Mouse (Mus musculus) CD8-positive naive resting alpha-beta T cell, adult 2 months (primary cell): ENCODE results near the gene Hivep1.
A peak's percentile ranks its signal among the peaks of the same experiment; 100 is the strongest.

Source experiments
- DNase-seq, 2 experiments: peaks; one replicate each; pipeline ENCODE4 v3.0.0; 2022; ENCODE audit warnings: low read depth in 2 of 2, low spot score in 2 of 2

The Hivep1 gene

DNA sequence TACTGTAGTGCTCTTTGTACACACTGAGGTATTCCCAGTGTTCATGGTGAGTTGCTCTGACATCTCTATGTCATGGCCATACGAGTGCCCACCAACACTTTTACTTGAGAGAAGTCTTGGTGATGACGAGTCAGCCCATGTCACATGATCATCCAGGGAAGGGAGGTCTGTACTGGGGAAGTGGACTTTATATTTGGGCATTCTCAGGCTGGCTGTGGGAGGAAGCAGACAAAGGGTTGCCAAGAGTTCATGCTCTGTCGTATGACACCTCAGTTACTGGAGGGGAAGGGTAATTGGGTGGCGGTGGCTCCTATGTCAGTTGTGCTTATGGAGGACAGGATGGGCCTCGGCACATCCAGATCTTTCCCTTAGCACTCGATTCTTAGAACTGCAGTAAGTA, 21.5 kb downstream of the Hivep1 start:
- no peak for DNase-seq

DNA sequence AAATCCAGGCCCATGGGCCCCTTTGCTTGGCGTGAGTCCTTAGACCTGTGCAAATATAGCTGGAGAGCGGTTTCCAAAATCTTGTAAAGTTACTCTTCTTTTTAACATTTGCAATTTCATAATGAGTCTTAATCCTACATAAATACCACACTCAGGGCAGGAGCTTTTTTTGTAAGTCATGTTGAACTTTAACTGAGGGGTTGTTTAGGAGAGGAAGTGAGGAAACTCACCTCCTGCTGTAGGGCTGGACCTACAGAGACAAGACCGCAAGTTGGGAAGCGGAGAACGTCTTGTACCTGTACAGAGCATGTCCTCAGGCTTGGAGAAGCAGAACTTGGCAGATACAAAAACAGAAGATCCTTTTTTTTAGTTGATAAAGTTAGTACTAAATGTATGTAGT, 23.7 kb downstream of the Hivep1 start:
- DNase-seq: no peak

DNA sequence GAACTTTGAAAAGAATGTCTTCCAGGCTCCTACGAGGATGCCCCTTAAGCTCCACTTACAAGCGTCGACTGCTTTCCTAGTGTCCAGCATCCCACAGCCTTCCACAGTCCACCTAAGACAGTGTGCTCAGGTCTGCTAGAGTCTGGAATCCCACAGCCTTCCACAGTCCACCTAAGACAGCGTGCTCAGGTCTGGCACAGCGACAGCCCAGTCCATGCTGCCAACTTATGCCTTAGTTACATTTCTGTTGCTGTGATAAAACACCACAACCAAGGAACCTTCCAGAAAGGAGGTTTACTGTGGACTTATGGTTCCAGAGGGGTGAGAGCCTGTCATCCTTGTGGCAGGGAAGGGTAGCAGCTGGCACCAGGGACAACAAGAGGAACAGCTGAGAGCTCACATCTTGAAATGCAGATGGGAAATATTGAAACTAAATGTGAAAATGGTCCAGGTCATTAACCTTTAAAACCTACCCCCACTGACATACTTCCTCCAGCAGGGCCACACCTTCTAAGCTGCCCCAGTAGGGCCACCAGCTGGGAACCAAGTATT, 25.0 kb downstream of the Hivep1 start:
- no peak for DNase-seq

DNA sequence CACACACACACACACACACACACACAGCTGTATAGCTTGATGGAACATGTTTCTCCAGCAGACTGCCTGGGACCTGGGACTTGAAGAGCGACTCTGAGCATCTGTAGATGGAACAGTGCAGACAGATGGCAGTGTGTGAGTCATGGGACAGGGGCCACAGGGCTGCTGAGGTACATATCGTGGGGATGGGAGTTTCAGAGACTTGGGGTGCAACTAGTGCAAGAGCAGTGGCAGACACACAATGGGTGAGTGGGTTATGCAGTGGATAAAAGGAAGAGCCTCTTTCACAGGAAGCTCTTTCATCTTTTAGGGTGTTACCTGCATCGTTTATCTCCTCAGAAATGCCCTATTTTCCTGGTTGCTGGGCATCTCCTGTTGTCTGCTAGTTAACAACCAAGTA, 25.8 kb downstream of the Hivep1 start:
- DNase-seq: no peak

DNA sequence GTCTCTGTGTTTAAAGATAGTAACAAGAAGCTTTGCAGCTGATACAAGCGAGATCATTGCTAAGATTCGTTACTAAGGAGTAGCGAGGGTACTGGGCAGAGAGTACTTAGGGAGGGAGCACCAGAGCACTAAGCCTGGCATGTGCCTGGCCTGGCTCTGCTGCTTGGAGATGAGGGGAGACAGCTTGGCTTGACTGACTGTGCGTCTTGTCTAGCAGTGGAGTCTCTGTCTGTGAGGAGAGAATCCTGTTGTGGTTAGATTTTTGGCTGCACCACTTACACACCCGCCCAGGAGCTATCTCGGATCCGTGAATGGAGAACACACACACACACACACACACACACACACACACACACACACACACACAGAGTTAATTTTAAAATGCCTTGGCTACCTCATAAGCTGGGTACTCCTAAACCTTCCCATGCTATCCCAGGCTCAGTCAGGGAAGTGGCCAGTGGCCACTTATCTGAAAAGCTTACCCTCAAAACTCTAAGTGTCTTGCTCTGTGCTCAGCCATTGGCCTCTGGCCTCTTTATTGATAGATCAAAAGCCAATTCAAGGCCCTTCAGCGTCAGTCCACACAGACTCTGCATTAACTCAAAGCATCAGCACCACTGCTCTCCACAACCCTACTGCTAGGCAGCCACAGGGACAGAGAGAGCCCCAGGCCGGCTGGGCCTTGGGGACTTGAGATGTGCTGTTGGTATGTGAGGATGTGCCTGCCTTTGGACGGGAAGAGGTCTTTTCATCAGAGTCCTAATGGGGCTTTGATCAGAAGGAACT, 28.5 kb downstream of the Hivep1 start:
- DNase-seq: no peak

DNA sequence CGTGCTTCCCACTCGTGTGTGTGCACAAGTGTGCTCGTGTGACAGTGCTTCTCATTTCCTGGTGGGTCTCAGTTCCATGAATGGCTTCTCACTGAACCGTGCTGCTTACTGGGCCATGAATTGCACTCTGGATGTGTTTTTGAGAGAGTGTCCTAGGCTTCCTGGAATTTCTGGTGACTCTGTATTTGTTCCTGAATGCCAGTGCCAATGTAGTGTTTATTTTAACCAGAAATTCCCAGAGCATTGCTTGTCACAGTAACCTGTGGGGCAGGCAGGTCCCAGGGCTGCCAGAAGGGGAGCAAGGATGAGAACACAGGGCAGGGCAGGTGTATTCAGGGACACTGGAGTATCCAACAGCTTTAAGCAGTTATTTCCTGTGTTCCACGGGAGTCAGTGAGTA, 36.5 kb downstream of the Hivep1 start:
- no peak for DNase-seq

DNA sequence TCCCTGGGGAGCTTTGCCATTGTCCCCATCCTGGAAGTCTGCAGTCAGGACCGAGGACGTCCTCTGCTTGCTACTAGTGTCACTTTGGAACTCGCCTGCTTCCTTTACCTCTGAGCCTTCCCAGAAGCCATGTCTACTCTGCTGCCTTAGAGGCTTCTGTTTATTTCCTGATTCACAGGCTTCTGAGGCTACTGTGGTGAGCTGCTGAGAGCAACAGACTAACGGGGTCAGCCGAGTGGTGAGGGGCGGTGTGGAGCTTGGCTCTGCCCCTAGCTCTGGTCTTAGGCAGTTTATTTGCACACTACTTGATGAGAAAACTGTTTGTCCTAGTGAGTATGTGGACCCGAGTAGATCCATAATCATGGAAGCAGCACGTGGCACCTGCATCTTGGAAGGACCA, 37.2 kb downstream of the Hivep1 start:
- no peak for DNase-seq

DNA sequence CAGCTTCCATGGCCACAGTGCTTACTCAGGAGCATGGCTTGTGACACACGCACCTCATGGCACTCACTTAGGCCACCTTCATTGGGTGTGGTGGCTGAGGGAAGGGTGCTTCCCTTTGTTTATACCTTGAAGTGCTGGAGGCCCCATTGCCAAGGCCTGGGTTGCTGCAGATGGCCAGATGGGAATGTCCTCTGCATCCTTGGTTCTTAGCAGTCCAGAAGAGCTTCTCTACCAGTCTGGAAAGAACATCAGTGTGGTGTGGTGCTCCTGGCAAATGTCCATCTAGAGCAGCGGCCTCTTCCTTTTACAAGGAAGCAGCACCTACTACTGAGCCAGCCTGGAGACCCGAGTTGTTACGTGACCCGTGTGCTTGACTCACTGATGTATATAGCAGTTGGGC, 38.9 kb downstream of the Hivep1 start:
- no peak for DNase-seq

DNA sequence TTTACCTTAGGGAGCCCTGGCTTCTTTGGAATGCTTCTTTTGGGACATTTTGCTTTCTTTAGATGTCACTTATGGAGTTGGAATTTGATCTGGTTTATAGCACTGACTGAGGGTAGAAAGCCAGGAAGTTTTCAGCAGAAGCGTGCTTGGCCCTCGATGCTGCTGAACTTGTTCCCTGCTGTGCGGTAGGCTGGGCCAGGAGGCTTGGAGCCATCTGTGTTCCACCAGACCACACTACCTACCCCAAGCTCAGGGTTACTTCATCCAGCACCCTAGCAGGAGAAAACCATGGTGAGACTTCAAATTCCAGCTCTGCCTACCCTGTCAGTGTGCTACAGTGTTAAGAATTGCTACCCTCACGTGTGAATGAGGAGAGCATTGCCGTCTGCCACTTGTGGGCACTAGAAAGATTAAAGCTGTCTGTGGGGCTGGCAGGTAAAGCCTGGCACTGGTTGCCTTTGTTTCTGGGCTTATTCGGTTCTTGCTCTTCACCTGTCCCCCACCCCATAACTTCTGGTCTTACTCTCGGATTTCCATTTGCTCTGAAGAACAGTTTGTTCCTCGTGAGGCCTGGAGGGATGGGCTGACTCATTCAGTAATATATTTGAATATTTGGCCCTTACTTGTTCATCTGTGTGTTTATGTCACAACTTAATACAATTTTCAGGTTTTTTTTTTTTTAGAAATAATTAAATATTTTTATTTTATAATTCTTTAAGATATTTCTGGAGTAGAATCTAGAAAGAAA, 40.7 kb downstream of the Hivep1 start:
- no peak for DNase-seq

DNA sequence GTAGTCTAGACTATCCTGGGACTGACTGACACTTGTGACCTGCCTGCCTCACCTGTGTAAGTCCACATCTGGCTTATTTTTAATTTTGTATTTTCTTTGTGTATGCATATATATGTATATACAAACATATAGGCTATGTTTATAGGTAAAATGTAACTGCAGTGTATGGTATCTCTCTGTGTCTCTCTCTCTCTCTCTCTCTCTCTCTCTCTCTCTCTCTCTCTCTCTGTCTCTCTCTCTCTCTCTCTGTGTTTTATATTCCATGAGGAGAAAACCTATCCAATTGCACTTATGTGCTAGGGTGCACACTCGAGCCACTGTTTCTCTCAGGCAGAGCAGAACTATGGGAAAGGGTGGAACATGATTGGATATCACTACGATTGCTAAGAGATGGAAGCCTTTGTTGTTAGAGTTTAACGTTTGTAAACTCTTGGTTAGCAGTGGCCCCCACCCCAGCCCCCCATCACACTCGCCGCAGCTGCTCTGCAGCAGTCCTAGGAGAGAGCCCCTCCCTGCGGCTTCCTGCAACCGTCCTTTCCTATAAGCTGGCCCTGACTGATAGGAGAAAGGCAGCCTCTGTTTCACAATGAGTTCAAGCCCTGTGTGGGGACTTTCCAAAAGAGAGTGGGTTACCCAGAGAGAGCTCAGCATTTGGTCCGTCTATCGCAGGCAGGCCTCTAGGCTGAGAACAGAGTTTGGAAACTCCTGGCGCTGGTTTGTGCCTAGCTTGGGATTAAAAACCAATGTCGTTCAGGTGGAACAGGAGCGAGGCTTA, 41.6 kb downstream of the Hivep1 start:
- DNase-seq: no peak

DNA sequence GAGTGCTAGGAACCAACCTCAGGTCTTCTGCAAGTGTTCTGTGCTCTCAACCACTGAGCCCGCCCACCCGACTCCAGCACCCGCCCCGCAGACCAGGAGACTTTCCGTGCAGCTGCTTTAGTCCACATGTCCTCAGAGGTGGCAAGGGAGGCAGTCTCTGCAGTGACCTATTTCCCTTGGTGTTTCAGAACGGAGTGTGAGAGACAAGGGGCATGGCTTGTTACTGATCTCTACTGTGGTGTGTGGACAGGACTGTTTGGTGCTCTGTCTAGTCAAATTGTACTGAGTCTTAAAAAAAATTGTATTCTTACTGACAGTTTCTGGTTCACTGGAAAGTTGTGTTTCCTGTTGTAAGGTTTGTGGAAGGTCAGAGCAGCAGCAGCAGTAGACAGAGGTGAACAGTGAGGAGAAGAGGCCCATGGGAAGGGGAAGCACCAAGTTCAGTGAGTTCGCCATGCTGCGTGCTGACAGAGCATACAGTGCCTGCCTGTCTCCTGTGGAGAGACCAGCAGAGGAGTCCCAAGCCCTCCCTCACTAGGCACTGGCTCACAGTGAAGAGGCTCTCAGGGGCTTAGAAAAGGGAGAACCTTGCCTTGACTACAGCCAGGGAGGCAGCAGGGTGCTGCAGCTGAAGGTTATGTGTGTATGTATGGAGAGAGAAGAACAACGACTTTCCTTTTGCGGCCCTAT, 44.1 kb downstream of the Hivep1 start:
- DNase-seq: peak in 1 of 2 experiments; percentile 25

DNA sequence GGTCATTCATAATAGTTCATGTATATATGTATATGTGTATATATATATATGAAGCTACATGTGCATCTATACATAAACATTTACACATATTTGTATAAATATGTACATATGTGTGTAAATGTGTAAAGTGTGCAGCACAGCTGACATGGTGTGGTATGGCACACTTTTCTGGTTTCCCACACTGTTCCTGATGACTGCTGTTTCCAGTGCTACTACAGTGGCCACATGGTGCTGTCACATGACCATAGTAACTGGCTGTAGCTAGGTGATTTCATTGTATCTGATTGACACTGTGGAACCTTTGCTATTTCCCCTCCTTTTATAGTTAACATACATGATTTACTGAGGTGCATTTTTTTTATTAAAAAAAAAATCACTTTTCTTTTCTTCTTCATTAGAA, 45.3 kb downstream of the Hivep1 start:
- DNase-seq: no peak

DNA sequence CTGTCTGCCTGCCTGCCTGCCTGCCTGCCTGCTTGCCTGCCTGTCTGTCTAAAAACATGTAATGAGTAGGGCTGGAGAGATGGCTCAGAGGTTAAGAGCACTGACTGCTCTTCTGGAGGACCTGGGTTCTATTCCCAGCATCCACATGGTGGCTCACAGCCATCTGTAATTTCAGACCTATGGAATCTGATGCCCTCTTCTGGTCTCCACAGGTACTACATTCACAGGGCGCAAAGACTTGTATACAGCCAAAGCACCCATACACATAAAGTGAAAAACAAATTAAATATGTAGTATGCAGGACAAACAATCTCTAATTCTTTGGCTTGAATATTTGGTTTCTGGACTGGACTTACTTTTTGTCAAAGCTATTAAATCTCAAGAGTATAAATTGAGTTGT, 46.7 kb downstream of the Hivep1 start:
- DNase-seq: no peak

DNA sequence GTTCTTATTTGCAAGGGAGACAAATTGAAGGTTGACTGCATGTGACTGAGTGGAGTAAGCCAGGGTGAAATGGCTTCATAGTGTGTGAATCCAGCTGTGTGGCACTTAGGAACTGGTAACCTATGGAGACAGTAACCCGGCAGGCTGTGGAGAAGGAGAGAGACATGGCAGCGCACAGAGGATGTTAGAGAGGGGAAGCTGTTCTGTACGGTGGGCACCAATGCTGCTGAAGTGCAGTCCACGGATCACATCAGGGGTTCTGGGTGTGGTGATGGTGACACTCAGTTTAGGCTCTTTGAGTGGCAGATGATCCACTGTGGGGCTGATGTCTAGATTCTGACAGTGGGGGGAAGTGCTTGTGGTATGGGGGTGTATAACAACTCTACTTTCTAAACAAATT, 47.7 kb downstream of the Hivep1 start:
- no peak for DNase-seq

DNA sequence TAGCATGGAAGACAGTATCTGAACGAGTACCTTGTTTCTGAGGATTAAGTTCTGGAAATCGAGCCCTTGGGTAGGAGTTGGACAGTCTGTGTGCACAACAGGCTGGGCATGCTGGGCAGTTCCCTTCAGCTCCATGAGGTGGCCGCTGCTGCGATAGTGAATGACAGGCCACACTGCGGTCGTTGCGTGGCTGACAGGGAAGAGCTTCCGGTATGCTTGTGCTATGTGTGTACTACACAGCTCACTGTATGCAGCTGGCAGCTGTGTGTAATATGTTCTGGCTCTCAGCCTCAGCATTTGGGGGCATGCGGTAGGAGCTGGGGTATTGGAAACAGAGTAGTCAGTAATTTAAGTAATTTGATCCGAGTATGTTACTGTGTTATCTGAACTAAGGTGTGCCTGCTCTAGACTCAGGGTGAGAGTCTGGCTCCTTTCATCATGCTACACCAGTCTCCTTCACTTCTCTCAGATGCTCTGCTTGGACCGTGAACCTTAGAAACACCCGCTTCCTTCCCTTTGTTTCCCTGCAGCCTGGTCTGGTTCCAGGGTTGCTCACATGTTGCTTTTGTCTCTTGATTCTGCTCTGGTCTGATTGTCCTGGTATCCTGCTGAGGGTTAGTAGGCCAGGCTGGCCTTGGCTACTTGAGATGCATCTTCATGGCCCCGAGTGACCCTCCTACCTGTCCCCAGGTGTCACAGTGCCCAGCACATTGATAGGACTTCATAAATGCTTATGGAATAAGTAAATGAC, 49.8 kb downstream of the Hivep1 start:
- DNase-seq: peak in 1 of 2 experiments; percentile 21

DNA sequence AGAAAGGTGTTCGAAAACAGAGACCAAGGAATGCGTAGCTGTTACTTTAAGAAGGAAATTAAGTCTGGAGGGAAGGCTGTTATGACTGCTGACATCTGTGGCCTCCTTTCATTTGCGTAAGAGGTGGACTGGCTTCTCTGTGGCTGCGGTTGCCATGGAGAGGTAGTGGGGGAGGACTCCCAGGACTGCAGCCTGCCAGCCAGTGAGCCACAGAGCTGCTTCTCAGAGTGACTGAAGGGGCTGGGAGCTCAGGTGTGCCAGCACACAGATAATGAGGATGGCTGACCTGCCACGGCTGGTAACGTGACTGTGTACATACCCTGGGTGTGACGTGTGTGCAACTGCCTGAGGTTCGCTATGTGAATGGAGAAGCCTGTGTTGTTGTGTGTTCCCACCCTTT, 51.2 kb downstream of the Hivep1 start:
- peak; percentile 61 to 68 for DNase-seq

DNA sequence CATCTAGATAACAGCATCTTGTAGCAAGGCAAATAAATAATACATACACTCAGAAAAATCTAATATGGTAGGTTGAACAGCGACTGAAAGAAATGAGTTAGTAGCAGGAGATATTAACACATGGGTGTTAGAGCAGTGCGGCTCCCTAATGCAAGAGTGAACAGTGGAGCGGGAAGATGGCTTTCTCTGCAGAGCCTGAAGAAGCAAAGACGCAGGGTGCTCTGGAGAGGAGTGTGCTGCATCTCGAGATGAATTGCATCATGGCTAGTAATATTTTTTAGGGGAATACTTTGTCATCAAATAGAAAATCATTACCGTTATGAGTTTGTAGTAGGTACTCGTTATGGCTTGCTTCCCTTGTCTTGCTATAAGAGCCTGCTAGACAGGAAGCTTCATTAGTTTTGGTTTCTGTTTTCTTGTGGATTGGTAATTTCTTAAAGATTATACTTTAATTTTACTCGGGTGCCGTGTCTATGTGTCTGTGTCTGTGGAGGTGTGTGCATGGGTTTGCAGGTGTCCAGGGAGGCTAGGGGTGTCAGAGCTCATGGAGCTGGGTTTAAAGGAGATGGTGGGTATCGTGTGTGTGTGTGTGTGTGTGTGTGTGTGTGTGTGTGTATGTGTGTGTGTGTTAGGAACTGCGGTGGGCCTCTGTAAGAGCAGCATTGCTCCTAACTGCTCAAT, 51.8 kb downstream of the Hivep1 start:
- DNase-seq: peak; percentile 15 to 35

DNA sequence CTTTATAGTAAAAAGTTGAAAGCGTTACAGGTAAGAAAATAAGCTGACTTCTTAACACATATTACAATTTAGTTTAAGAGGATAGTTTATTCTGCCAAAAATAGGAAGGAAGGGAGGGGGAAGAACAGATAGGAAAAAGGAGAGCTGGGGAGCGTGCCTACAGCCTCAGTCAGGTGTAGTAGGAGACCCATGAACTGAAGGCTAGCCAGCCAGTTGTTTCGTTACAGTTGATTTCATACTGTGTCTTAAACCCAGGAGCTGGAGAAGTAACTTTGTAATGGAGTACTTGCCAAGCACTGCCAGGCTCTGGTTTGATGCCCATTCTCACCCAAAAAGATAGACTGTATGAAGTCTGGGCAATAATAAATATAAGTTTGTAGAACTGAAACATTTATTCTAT, 52.5 kb downstream of the Hivep1 start:
- no peak for DNase-seq

DNA sequence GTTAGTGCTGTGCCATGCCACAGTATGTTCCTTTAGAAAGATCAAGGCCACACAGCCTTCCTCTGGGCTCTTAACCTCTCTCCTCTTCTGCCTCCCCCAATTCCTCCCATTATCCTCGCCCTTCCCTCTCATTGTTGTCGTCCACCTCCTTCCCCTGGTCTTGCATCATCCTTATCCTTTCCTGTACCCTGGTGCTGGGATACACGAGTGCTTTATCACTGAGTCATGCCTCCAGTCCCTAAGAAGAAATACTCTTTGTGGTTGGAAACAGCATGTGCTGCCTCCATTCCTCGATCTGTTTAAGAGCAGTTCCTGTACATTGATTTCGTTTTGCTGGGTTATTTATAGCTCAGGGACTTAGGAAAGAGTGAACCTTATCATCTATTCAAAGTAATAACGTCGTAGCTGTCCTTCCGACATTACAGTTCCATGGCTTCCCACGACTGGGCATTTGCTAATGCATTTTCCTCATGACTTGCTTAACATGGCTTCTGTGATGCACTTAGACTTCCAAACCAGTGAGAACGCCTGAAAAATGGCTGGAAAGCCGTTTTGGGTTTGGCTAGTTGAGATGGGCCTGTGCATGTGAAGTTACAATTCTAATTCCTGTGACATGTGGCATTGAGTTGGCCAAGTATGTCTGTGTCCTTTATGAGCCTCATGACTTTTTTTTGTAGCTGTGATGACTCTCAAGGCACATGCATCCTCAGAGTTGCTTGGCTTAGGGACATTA, 56.8 kb downstream of the Hivep1 start:
- DNase-seq: no peak
